In genomic region chr3:86779704-86780103, GRCm38 (mm10) we compare ENCODE assay signal across 9 mouse cellular contexts.
DNase-seq lines count a peak whose midpoint lies in the region; ATAC-seq and TF ChIP-seq lines count a peak whose summit lies in the region.
"Had no signal": no experiment of that assay in that cellular context is flagged by ENCODE, and none has a peak within 500 bp of the region (broad histone marks: within the 10 kb centered on the region; RNA-seq: fewer than 3 reads in every experiment).

No protein-coding gene starts in this region.

- no peaks in the 10 kb centered on the region for H3K36me3 ChIP-seq in embryonic facial prominence, embryonic 11.5 days (replicated peaks; ENCODE audit: control insufficient read depth, insufficient read depth, low read depth, low read length)
- peaks cover 54% of the 10 kb centered on the region for H3K36me3 ChIP-seq in embryonic facial prominence, embryonic 10.5 days (replicated peaks)
- no peaks in the 10 kb centered on the region for H3K36me3 ChIP-seq in liver, embryonic 11.5 days (ENCODE audit: control insufficient read depth, insufficient read depth, low read length)
- H3K36me3 ChIP-seq in hindbrain, postnatal 0 days (ENCODE audit: insufficient read depth, low read length): peaks cover 7% of the 10 kb centered on the region

- 0 out of 2 replicates have a peak, but pooled peaks have one; percentile 34 for ATAC-seq in embryonic facial prominence, embryonic 11.5 days (replicated peaks; ENCODE audit: insufficient number of reproducible peaks, low FRiP score, low TSS enrichment, low read depth)
- ATAC-seq in liver, embryonic 11.5 days (replicated peaks; ENCODE audit: low FRiP score): no peak
- no peak for ATAC-seq in hindbrain, postnatal 0 days
- 0 out of 2 replicates have a peak, but pooled peaks have one; percentile 24 for ATAC-seq in megakaryocyte-erythroid progenitor cell, adult 5-6 weeks (replicated peaks; ENCODE audit: low FRiP score, low TSS enrichment, poor library complexity, severe bottlenecking)

- peak; percentile 63 for TF ChIP-seq CTCF in hindbrain, postnatal 0 days (IDR thresholded peaks at IDR 0.05; ENCODE audit: low read depth)

- WGBS in embryonic facial prominence, embryonic 11.5 days: 73% methylated on average over 4 of the region's 4 CpGs
- 72% methylated on average over 4 of the region's 4 CpGs for WGBS in embryonic facial prominence, embryonic 10.5 days
- 73% methylated on average over 4 of the region's 4 CpGs for WGBS in liver, embryonic 11.5 days
- 73% methylated on average over 4 of the region's 4 CpGs for WGBS in hindbrain, postnatal 0 days

- no peaks in the 10 kb centered on the region for H3K4me1 ChIP-seq in embryonic facial prominence, embryonic 11.5 days (ENCODE audit: control insufficient read depth, insufficient read depth, low read length)
- H3K4me1 ChIP-seq in embryonic facial prominence, embryonic 10.5 days: peaks cover 14% of the 10 kb centered on the region
- H3K4me1 ChIP-seq in liver, embryonic 11.5 days (replicated peaks; ENCODE audit: control insufficient read depth, insufficient read depth, low read length): no peaks in the 10 kb centered on the region
- 0 out of 2 replicates have a peak, but pooled peaks cover 4% of the 10 kb centered on the region for H3K4me1 ChIP-seq in hindbrain, postnatal 0 days (ENCODE audit: insufficient read depth, low read length)

- intact Hi-C loops in left cerebral cortex, postnatal 36 days (cut with DNase I): no loop called here

- H3K4me3 ChIP-seq in embryonic facial prominence, embryonic 11.5 days (ENCODE audit: low read depth, low read length): no peak overlapping the region
- H3K4me3 ChIP-seq in embryonic facial prominence, embryonic 10.5 days: no peak overlapping the region
- no peak overlapping the region for H3K4me3 ChIP-seq in liver, embryonic 11.5 days (ENCODE audit: low read depth, low read length)
- no peak overlapping the region for H3K4me3 ChIP-seq in hindbrain, postnatal 0 days (ENCODE audit: low read length)

- no peak overlapping the region for H3K27ac ChIP-seq in embryonic facial prominence, embryonic 11.5 days (replicated peaks; ENCODE audit: low read depth, low read length)
- no peak overlapping the region for H3K27ac ChIP-seq in embryonic facial prominence, embryonic 10.5 days (replicated peaks)
- no peak overlapping the region for H3K27ac ChIP-seq in liver, embryonic 11.5 days (ENCODE audit: low read depth, low read length)
- no peak overlapping the region for H3K27ac ChIP-seq in hindbrain, postnatal 0 days

- no peaks in the 10 kb centered on the region for H3K9me3 ChIP-seq in embryonic facial prominence, embryonic 11.5 days (replicated peaks; ENCODE audit: control insufficient read depth, low read length)
- H3K9me3 ChIP-seq in embryonic facial prominence, embryonic 10.5 days: no peaks in the 10 kb centered on the region
- H3K9me3 ChIP-seq in liver, embryonic 11.5 days (ENCODE audit: control insufficient read depth, low read length): no peaks in the 10 kb centered on the region
- no peaks in the 10 kb centered on the region for H3K9me3 ChIP-seq in hindbrain, postnatal 0 days (ENCODE audit: low read length)

- no peak for DNase-seq in embryonic facial prominence, embryonic 11.5 days (ENCODE audit: low spot score)
- DNase-seq in embryonic facial prominence, embryonic 10.5 days (ENCODE audit: low spot score): no peak
- peak; percentile 37 for DNase-seq in liver
- DNase-seq in liver, embryonic 11.5 days (ENCODE audit: low spot score): no peak
- DNase-seq in hindbrain, postnatal 0 days (ENCODE audit: low spot score): no peak
- DNase-seq in left cerebral cortex, postnatal 36 days (ENCODE audit: low spot score in 2 of 2): no peak
- no peak for DNase-seq in adrenal gland, adult (ENCODE audit: inconsistent age in 2 of 2, low spot score in 1 of 2)
- DNase-seq: cerebellum, adult 8-10 months had no signal

- no peaks in the 10 kb centered on the region; the same call in 1 of the 2 replicates for H3K27me3 ChIP-seq in embryonic facial prominence, embryonic 11.5 days (ENCODE audit: control insufficient read depth, insufficient read depth, low read length)
- no peaks in the 10 kb centered on the region for H3K27me3 ChIP-seq in embryonic facial prominence, embryonic 10.5 days (replicated peaks; ENCODE audit: low read depth, poor library complexity, severe bottlenecking)
- H3K27me3 ChIP-seq in liver, embryonic 11.5 days (replicated peaks; ENCODE audit: control insufficient read depth, insufficient read depth, low read length): no peaks in the 10 kb centered on the region
- no peaks in the 10 kb centered on the region for H3K27me3 ChIP-seq in hindbrain, postnatal 0 days (ENCODE audit: insufficient read depth, low read length)

- H3K9ac ChIP-seq in embryonic facial prominence, embryonic 11.5 days (replicated peaks; ENCODE audit: low read length): no peak overlapping the region
- H3K9ac ChIP-seq in liver, embryonic 11.5 days (ENCODE audit: low read depth, low read length): no peak overlapping the region
- no peak overlapping the region for H3K9ac ChIP-seq in hindbrain, postnatal 0 days (replicated peaks; ENCODE audit: low read length)

- no peak overlapping the region for H3K4me2 ChIP-seq in embryonic facial prominence, embryonic 11.5 days (ENCODE audit: low read depth, low read length)
- no peak overlapping the region for H3K4me2 ChIP-seq in liver, embryonic 11.5 days
- H3K4me2 ChIP-seq in hindbrain, postnatal 0 days (ENCODE audit: low read depth, low read length): no peak overlapping the region

Comparison
In these comparisons a context has a peak if more than half of its experiments do, and no peak if none do; other contexts are left out.
1. ATAC-seq: peak in embryonic facial prominence, embryonic 11.5 days (single experiment) and megakaryocyte-erythroid progenitor cell, adult 5-6 weeks (single experiment); none in liver, embryonic 11.5 days (single experiment) and hindbrain, postnatal 0 days (single experiment).